Mouse (Mus musculus): ENCODE results near the gene Dntt.

Gene Dntt

GRCm38 (mm10) chr19:41011676-41012075 is 17.4 kb upstream of the Dntt start:
- peak; percentile 28 for DNase-seq (ENCODE audit: low spot score)

- no peak for DNase-seq (ENCODE audit: low spot score)
These were observed 15.5 kb upstream of the Dntt start for GRCm38 (mm10) chr19:41013591-41013990.

- no peak for DNase-seq (ENCODE audit: low spot score)
These were observed 15.1 kb upstream of the Dntt start for GRCm38 (mm10) chr19:41014003-41014402.

- DNase-seq (ENCODE audit: low spot score): peak; percentile 54
These were observed 12.9 kb upstream of the Dntt start for GRCm38 (mm10) chr19:41015951-41016716.

GRCm38 (mm10) chr19:41019164-41019675 is 9.9 kb upstream of the Dntt start:
- DNase-seq (ENCODE audit: low spot score): no peak

- DNase-seq (ENCODE audit: low spot score): no peak
These were observed 8.5 kb upstream of the Dntt start for GRCm38 (mm10) chr19:41020537-41020936.

- no peak for DNase-seq (ENCODE audit: low spot score)
These were observed 6.8 kb upstream of the Dntt start for GRCm38 (mm10) chr19:41022244-41022643.

- no peak for DNase-seq (ENCODE audit: low spot score)
These were observed 2.5 kb upstream of the Dntt start for GRCm38 (mm10) chr19:41026551-41026950.

GRCm38 (mm10) chr19:41027024-41027423 is 2.1 kb upstream of the Dntt start:
- no peak for DNase-seq (ENCODE audit: low spot score)

GRCm38 (mm10) chr19:41027601-41028000 is 1.5 kb upstream of the Dntt start:
- DNase-seq (ENCODE audit: low spot score): no peak

GRCm38 (mm10) chr19:41030161-41030560 is 1.1 kb downstream of the Dntt start:
- DNase-seq (ENCODE audit: low spot score): no peak

- no peak for DNase-seq (ENCODE audit: low spot score)
These were observed 1.9 kb downstream of the Dntt start for GRCm38 (mm10) chr19:41031009-41031408.

- DNase-seq (ENCODE audit: low spot score): no peak
These were observed 2.8 kb downstream of the Dntt start for GRCm38 (mm10) chr19:41031869-41032268.

- no peak for DNase-seq (ENCODE audit: low spot score)
These were observed 6.9 kb downstream of the Dntt start for GRCm38 (mm10) chr19:41035809-41036551.

GRCm38 (mm10) chr19:41039110-41039509 is 10.0 kb downstream of the Dntt start:
- no peak for DNase-seq (ENCODE audit: low spot score)

GRCm38 (mm10) chr19:41045091-41045770 is 16.2 kb downstream of the Dntt start:
- DNase-seq (ENCODE audit: low spot score): no peak

GRCm38 (mm10) chr19:41047437-41048186 is 18.5 kb downstream of the Dntt start:
- no peak for DNase-seq (ENCODE audit: low spot score)

GRCm38 (mm10) chr19:41048187-41048559 is 19.1 kb downstream of the Dntt start:
- DNase-seq (ENCODE audit: low spot score): no peak

GRCm38 (mm10) chr19:41051714-41052113 is 22.6 kb downstream of the Dntt start:
- no peak for DNase-seq (ENCODE audit: low spot score)

GRCm38 (mm10) chr19:41052247-41052646 is 23.2 kb downstream of the Dntt start:
- no peak for DNase-seq (ENCODE audit: low spot score)

GRCm38 (mm10) chr19:41053530-41053929 is 24.5 kb downstream of the Dntt start:
- peak; percentile 27 for DNase-seq (ENCODE audit: low spot score)

GRCm38 (mm10) chr19:41054702-41055101 is 25.6 kb downstream of the Dntt start:
- no peak for DNase-seq (ENCODE audit: low spot score)
